Mouse (Mus musculus): ENCODE results near the gene Cdsn.

GRCm38 (mm10) chr17:35544001-35544400 is 7.9 kb upstream of the Cdsn start:
- no peak for TF ChIP-seq GATA1 (IDR thresholded peaks at IDR 0.05; ENCODE audit: borderline replicate concordance, low read length)
- TF ChIP-seq FLI1 (IDR thresholded peaks at IDR 0.05; ENCODE audit: low read length): no peak
